ENCODE assay signal across 8 mouse cellular contexts in genomic region chr6:13224596-13225227, GRCm38 (mm10). TPM values are rescaled to one million over a fixed set of nuclear protein-coding genes. Genes with fewer than 3 reads are reported as not detected.
DNase-seq lines count a peak whose midpoint lies in the region; ATAC-seq and TF ChIP-seq lines count a peak whose summit lies in the region.

Vwde (minus strand) TSS chr6:13224965.

- no peak within 1 kb of the TSS for H3K27ac ChIP-seq in heart, postnatal 0 days (ENCODE audit: low read depth)
- no peak within 1 kb of the TSS for H3K27ac ChIP-seq in embryonic facial prominence, embryonic 13.5 days
- H3K27ac ChIP-seq in kidney, embryonic 16.5 days (ENCODE audit: low read length), result no peak within 1 kb of the TSS
- no peak within 1 kb of the TSS for H3K27ac ChIP-seq in neural tube, embryonic 13.5 days (replicated peaks)

- no peak within 1 kb of the TSS for H3K9ac ChIP-seq in heart, postnatal 0 days (replicated peaks; ENCODE audit: low read depth, low read length)
- no peak within 1 kb of the TSS for H3K9ac ChIP-seq in embryonic facial prominence, embryonic 13.5 days
- no peak within 1 kb of the TSS for H3K9ac ChIP-seq in kidney, embryonic 16.5 days (replicated peaks; ENCODE audit: low read length)
- H3K9ac ChIP-seq in neural tube, embryonic 13.5 days, result 0 out of 2 replicates have a peak within 1 kb of the TSS, but pooled peaks have one; percentile 35

- no peaks in the 10 kb centered on the region for H3K36me3 ChIP-seq in heart, postnatal 0 days (replicated peaks; ENCODE audit: control insufficient read depth, insufficient read depth, low read length)
- no peaks in the 10 kb centered on the region for H3K36me3 ChIP-seq in embryonic facial prominence, embryonic 13.5 days
- H3K36me3 ChIP-seq in kidney, embryonic 16.5 days (ENCODE audit: insufficient read depth, low read length), result no peaks in the 10 kb centered on the region
- no peaks in the 10 kb centered on the region for H3K36me3 ChIP-seq in neural tube, embryonic 13.5 days

- peak within 1 kb of the TSS; percentile 51 for H3K4me2 ChIP-seq in heart, postnatal 0 days (ENCODE audit: low read depth, low read length)
- H3K4me2 ChIP-seq in embryonic facial prominence, embryonic 13.5 days, result peak within 1 kb of the TSS; percentile 58
- H3K4me2 ChIP-seq in kidney, embryonic 16.5 days (replicated peaks; ENCODE audit: low read depth, low read length), result peak within 1 kb of the TSS; percentile 47
- peak within 1 kb of the TSS; percentile 54 for H3K4me2 ChIP-seq in neural tube, embryonic 13.5 days

- peak within 1 kb of the TSS; percentile 26; the same call in 1 of the 2 replicates for H3K4me3 ChIP-seq in heart, postnatal 0 days (ENCODE audit: low read depth, low read length)
- peak within 1 kb of the TSS; percentile 34 for H3K4me3 ChIP-seq in embryonic facial prominence, embryonic 13.5 days
- H3K4me3 ChIP-seq in kidney, embryonic 16.5 days (ENCODE audit: low read length), result peak within 1 kb of the TSS; percentile 25
- peak within 1 kb of the TSS; percentile 27 for H3K4me3 ChIP-seq in neural tube, embryonic 13.5 days

- no peak for ATAC-seq in heart, postnatal 0 days (ENCODE audit: insufficient read depth, low read depth)
- 0 out of 2 replicates have a peak, but pooled peaks have one; percentile 48 for ATAC-seq in embryonic facial prominence, embryonic 13.5 days (ENCODE audit: insufficient number of reproducible peaks, insufficient read depth, low FRiP score, low TSS enrichment, low read depth)
- ATAC-seq in kidney, embryonic 16.5 days (ENCODE audit: low FRiP score, low TSS enrichment), result peak; percentile 82; the same call in 1 of the 2 replicates
- ATAC-seq in neural tube, embryonic 13.5 days (ENCODE audit: low read depth), result no peak
- ATAC-seq in megakaryocyte progenitor cell, adult 5-6 weeks (replicated peaks; ENCODE audit: poor library complexity), result no peak

- H3K27me3 ChIP-seq in heart, postnatal 0 days (ENCODE audit: control insufficient read depth, insufficient read depth, low read length), result no peaks in the 10 kb centered on the region
- H3K27me3 ChIP-seq in embryonic facial prominence, embryonic 13.5 days, result no peaks in the 10 kb centered on the region
- no peaks in the 10 kb centered on the region for H3K27me3 ChIP-seq in kidney, embryonic 16.5 days (ENCODE audit: insufficient read depth, low read length)
- no peaks in the 10 kb centered on the region for H3K27me3 ChIP-seq in neural tube, embryonic 13.5 days

- TF ChIP-seq EP300 in heart, postnatal 0 days (IDR thresholded peaks at IDR 0.05; ENCODE audit: low read depth), result no peak

- TF ChIP-seq CTCF in heart, postnatal 0 days (IDR thresholded peaks at IDR 0.05; ENCODE audit: low read depth), result no peak

- H3K9me3 ChIP-seq in heart, postnatal 0 days (replicated peaks; ENCODE audit: control insufficient read depth, low read length), result no peaks in the 10 kb centered on the region
- no peaks in the 10 kb centered on the region for H3K9me3 ChIP-seq in embryonic facial prominence, embryonic 13.5 days
- H3K9me3 ChIP-seq in kidney, embryonic 16.5 days (ENCODE audit: low read length), result no peaks in the 10 kb centered on the region
- no peaks in the 10 kb centered on the region for H3K9me3 ChIP-seq in neural tube, embryonic 13.5 days

- DNase-seq in heart, postnatal 0 days (ENCODE audit: low spot score), result no peak
- no peak for DNase-seq in heart, postnatal 4 days
- no peak for DNase-seq in spleen, postnatal 36 days (ENCODE audit: low spot score in 2 of 2)
- DNase-seq in spleen, postnatal 14 days (ENCODE audit: low spot score in 2 of 2), result no peak

- 23% methylated on average over 15 of the region's 15 CpGs for WGBS in heart, postnatal 0 days
- WGBS in embryonic facial prominence, embryonic 13.5 days, result 23% methylated on average over 15 of the region's 15 CpGs
- 17% methylated on average over 15 of the region's 15 CpGs for WGBS in kidney, embryonic 16.5 days
- WGBS in neural tube, embryonic 13.5 days, result 26% methylated on average over 15 of the region's 15 CpGs

- no peaks in the 10 kb centered on the region for H3K4me1 ChIP-seq in heart, postnatal 0 days (ENCODE audit: control insufficient read depth, insufficient read depth)
- H3K4me1 ChIP-seq in embryonic facial prominence, embryonic 13.5 days, result no peaks in the 10 kb centered on the region
- H3K4me1 ChIP-seq in kidney, embryonic 16.5 days (ENCODE audit: insufficient read depth, low read length), result no peaks in the 10 kb centered on the region
- peaks cover 8% of the 10 kb centered on the region; the same call in 1 of the 2 replicates for H3K4me1 ChIP-seq in neural tube, embryonic 13.5 days (replicated peaks)

RNA-seq across cellular contexts. Expression of gene Vwde, which starts in this region (rescaled TPM):
- total RNA-seq in heart, postnatal 0 days (2014; rRNA removed; ENCODE audit: low replicate concordance), result not detected in 2 replicates
- polyA plus RNA-seq in heart, postnatal 0 days (2015; fragmentation: Nextera tagmentation; extraction: Ambion mirVana), result not detected in 2 replicates
- not detected for total RNA-seq in heart, postnatal 4 days (2021)
- 0.11 and 0.21 TPM in 2 replicates for polyA plus RNA-seq in embryonic facial prominence, embryonic 13.5 days (2015; fragmentation: Nextera tagmentation; extraction: Ambion mirVana)
- polyA plus RNA-seq in kidney, embryonic 16.5 days (2015; fragmentation: Nextera tagmentation; extraction: Ambion mirVana), result not detected in 2 replicates
- 0.11 TPM in 1 of 2 replicates, not detected in the other for polyA plus RNA-seq in neural tube, embryonic 13.5 days (2015; fragmentation: Nextera tagmentation; extraction: Ambion mirVana)
- not detected in 2 replicates for total RNA-seq in megakaryocyte progenitor cell, adult 5-6 weeks (2015)
- total RNA-seq in megakaryocyte progenitor cell, adult 5-6 weeks (2017), result not detected in 2 replicates

Comparison
In these comparisons a context has a peak if more than half of its experiments do, and no peak if none do; other contexts are left out.
1. Peak in ATAC-seq, H3K4me3 ChIP-seq and H3K4me2 ChIP-seq in embryonic facial prominence, embryonic 13.5 days; RNA of the gene not detected or under 1 TPM.
2. Peak in ATAC-seq, H3K4me3 ChIP-seq and H3K4me2 ChIP-seq in kidney, embryonic 16.5 days; RNA of the gene not detected or under 1 TPM.